9 mouse cellular contexts compared by ENCODE assay signal in the genomic region with DNA sequence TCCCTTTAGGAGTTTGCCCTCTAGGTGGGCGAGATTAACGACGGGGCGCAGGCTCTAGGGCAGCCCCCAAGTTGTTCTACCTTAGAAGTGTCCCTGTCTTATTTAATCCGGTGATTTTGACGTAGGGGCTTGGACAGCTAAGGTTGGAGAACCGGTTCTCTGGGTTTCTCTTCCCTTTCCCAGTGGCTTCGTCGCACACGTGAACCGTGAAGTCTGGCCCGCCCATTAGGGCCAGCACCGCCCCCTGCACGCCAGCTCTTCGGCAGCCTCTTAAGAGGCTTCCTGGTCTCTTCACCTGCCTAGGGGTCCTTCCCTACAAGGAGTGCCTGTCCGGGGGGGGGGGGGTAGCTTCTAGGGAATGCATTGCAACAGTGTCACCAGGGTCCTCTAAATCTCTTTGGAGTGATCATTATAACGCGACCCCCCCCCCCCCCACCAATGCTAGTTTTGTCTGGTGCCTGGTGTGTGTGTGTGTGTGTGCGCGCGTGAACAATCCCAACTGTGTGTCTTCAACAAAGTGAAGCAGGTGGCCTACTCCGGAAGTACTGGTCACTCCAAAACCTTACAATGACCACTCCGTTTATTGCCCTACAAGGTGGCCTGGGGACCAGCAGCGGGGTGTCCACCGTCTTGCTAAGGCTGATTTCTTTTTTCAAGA. TPM values are rescaled to one million over a fixed set of nuclear protein-coding genes. Genes with fewer than 3 reads are reported as not detected.
DNase-seq lines count a peak whose midpoint lies in the region; ATAC-seq and TF ChIP-seq lines count a peak whose summit lies in the region.
"Had no signal": no experiment of that assay in that cellular context is flagged by ENCODE, and none has a peak within 500 bp of the region (broad histone marks: within the 10 kb centered on the region; RNA-seq: fewer than 3 reads in every experiment).

No protein-coding gene starts in this region.

- H3K4me2 ChIP-seq in heart, embryonic 12.5 days = peak overlapping the region; percentile 89
- H3K4me2 ChIP-seq in stomach, postnatal 0 days (replicated peaks; ENCODE audit: low read depth) = peak overlapping the region; percentile 88

- peaks cover 6% of the 10 kb centered on the region for H3K36me3 ChIP-seq in heart, embryonic 12.5 days
- H3K36me3 ChIP-seq in embryonic facial prominence, embryonic 10.5 days (replicated peaks) = peaks cover 11% of the 10 kb centered on the region
- H3K36me3 ChIP-seq in stomach, postnatal 0 days (ENCODE audit: control insufficient read depth, insufficient read depth, low read length) = no peaks in the 10 kb centered on the region

- H3K4me3 ChIP-seq in heart, embryonic 12.5 days = peak overlapping the region; percentile 60
- peak overlapping the region; percentile 68 for H3K4me3 ChIP-seq in embryonic facial prominence, embryonic 10.5 days
- peak overlapping the region; percentile 49 for H3K4me3 ChIP-seq in stomach, postnatal 0 days (ENCODE audit: low read depth, low read length)
- no peak overlapping the region for H3K4me3 ChIP-seq in cerebellum, adult 2 months (replicated peaks; ENCODE audit: insufficient read depth, low read depth, low read length)
- H3K4me3 ChIP-seq: myocyte had no signal

- no peak overlapping the region for H3K9ac ChIP-seq in heart, embryonic 12.5 days
- H3K9ac ChIP-seq in stomach, postnatal 0 days (ENCODE audit: low read length) = peak overlapping the region; percentile 43

- DNase-seq in heart, postnatal 10 days = no peak
- peak; percentile 65 for DNase-seq in embryonic facial prominence, embryonic 10.5 days (ENCODE audit: low spot score)
- DNase-seq in kidney, adult 8-10 months = peak; percentile 45 to 57
- peak; percentile 78 for DNase-seq in lung, postnatal 10 days
- DNase-seq in stomach, postnatal 0 days (ENCODE audit: low spot score) = peak; percentile 88
- no peak for DNase-seq in cerebellum, adult 2 months
- no peak for DNase-seq in adrenal gland, postnatal 25 days

- WGBS in heart, embryonic 12.5 days = 5% methylated on average over 25 of the region's 25 CpGs
- 2% methylated on average over 25 of the region's 25 CpGs for WGBS in embryonic facial prominence, embryonic 10.5 days
- WGBS in stomach, postnatal 0 days = 5% methylated on average over 25 of the region's 25 CpGs
- WGBS in cerebellum, adult 2 months = 14% methylated on average over 25 of the region's 25 CpGs

- no peak for ATAC-seq in heart, embryonic 12.5 days (ENCODE audit: insufficient number of reproducible peaks, low FRiP score)
- ATAC-seq in stomach, postnatal 0 days (ENCODE audit: low FRiP score, low TSS enrichment) = peak; percentile 62

- TF ChIP-seq POLR2A in cerebellum, adult 2 months (IDR thresholded peaks at IDR 0.05; ENCODE audit: borderline replicate concordance, insufficient read depth, low read length) = no peak

- H3K27ac ChIP-seq in heart, embryonic 12.5 days (ENCODE audit: poor library complexity, severe bottlenecking) = no peak overlapping the region
- no peak overlapping the region for H3K27ac ChIP-seq in embryonic facial prominence, embryonic 10.5 days (replicated peaks)
- peak overlapping the region; percentile 94 for H3K27ac ChIP-seq in stomach, postnatal 0 days (replicated peaks)
- H3K27ac ChIP-seq in cerebellum, adult 2 months (ENCODE audit: insufficient read depth, low read length) = no peak overlapping the region

- peaks cover 46% of the 10 kb centered on the region for H3K4me1 ChIP-seq in heart, embryonic 12.5 days (replicated peaks)
- peaks cover 69% of the 10 kb centered on the region for H3K4me1 ChIP-seq in embryonic facial prominence, embryonic 10.5 days
- H3K4me1 ChIP-seq in stomach, postnatal 0 days (replicated peaks; ENCODE audit: control insufficient read depth, insufficient read depth) = 0 out of 2 replicates have a peak, but pooled peaks cover 2% of the 10 kb centered on the region
- no peaks in the 10 kb centered on the region; the same call in 1 of the 2 replicates for H3K4me1 ChIP-seq in cerebellum, adult 2 months (ENCODE audit: control insufficient read depth, insufficient read depth, low read length)

- intact Hi-C loops in heart, postnatal 10 days (cut with DNase I) = loop anchor here (10.0 kb wide), 1 partner anchor 103 kb away; no protein-coding TSS in a partner anchor

- H3K27me3 ChIP-seq in heart, embryonic 12.5 days (replicated peaks) = peaks cover 73% of the 10 kb centered on the region
- peaks cover 97% of the 10 kb centered on the region for H3K27me3 ChIP-seq in embryonic facial prominence, embryonic 10.5 days (replicated peaks; ENCODE audit: low read depth, poor library complexity, severe bottlenecking)
- H3K27me3 ChIP-seq in stomach, postnatal 0 days (ENCODE audit: control insufficient read depth, insufficient read depth, low read length) = no peaks in the 10 kb centered on the region; the same call in 1 of the 2 replicates
- H3K27me3 ChIP-seq in cerebellum, adult 2 months (ENCODE audit: control insufficient read depth, insufficient read depth, low read length) = no peaks in the 10 kb centered on the region

- no peak for TF ChIP-seq EP300 in stomach, postnatal 0 days (optimal IDR thresholded peaks at IDR 0.05)

- H3K9me3 ChIP-seq in heart, embryonic 12.5 days (replicated peaks) = no peaks in the 10 kb centered on the region
- no peaks in the 10 kb centered on the region for H3K9me3 ChIP-seq in embryonic facial prominence, embryonic 10.5 days
- no peaks in the 10 kb centered on the region for H3K9me3 ChIP-seq in stomach, postnatal 0 days (ENCODE audit: control insufficient read depth, low read length)

- peak; percentile 27 for TF ChIP-seq CTCF in stomach, postnatal 0 days (IDR thresholded peaks at IDR 0.05; ENCODE audit: low read depth)
- no peak for TF ChIP-seq CTCF in cerebellum, adult 2 months (IDR thresholded peaks at IDR 0.05; ENCODE audit: borderline replicate concordance, insufficient read depth, low read depth, low read length)

RNA-seq across cellular contexts. Expression of a gene that starts 2.0 kb away (rescaled TPM):
- 6.7 and 8.9 TPM in 2 replicates for polyA plus RNA-seq in heart, embryonic 12.5 days (2016; fragmentation: Nextera tagmentation; extraction: Ambion mirVana)
- total RNA-seq in heart, postnatal 10 days (2021) = 10 to 100 TPM; 28.6 to 34.3 TPM
- polyA plus RNA-seq in embryonic facial prominence, embryonic 10.5 days (2016; fragmentation: Nextera tagmentation; extraction: Ambion mirVana) = 5.3 and 5.8 TPM in 2 replicates
- polyA plus RNA-seq in stomach, postnatal 0 days (2015; fragmentation: Nextera tagmentation; extraction: Ambion mirVana) = 18.2 and 22.1 TPM in 2 replicates
- 20.7 and 21.1 TPM in 2 replicates for polyA plus RNA-seq in cerebellum, adult 2 months (2012; rRNA removed)
- 12.8 and 15.2 TPM in 2 replicates for total RNA-seq in adrenal gland, postnatal 25 days (2021)

RNA-seq across cellular contexts. Expression of a gene that starts 51.0 kb away (rescaled TPM):
- 7.4 and 7.5 TPM in 2 replicates for polyA plus RNA-seq in heart, embryonic 12.5 days (2016; fragmentation: Nextera tagmentation; extraction: Ambion mirVana)
- total RNA-seq in heart, postnatal 10 days (2021) = 10 to 100 TPM; 10.1 to 11.5 TPM
- polyA plus RNA-seq in embryonic facial prominence, embryonic 10.5 days (2016; fragmentation: Nextera tagmentation; extraction: Ambion mirVana) = 8.1 and 8.9 TPM in 2 replicates
- 3.6 and 4.2 TPM in 2 replicates for polyA plus RNA-seq in stomach, postnatal 0 days (2015; fragmentation: Nextera tagmentation; extraction: Ambion mirVana)
- 18.5 and 19.1 TPM in 2 replicates for polyA plus RNA-seq in cerebellum, adult 2 months (2012; rRNA removed)
- total RNA-seq in adrenal gland, postnatal 25 days (2021) = 22.9 and 25.0 TPM in 2 replicates

Comparison
In these comparisons a context has a peak if more than half of its experiments do, and no peak if none do; other contexts are left out.
1. DNase-seq: peak in embryonic facial prominence, embryonic 10.5 days (single experiment), kidney, adult 8-10 months (2 of 2), lung, postnatal 10 days (single experiment) and stomach, postnatal 0 days (single experiment); none in heart, postnatal 10 days (0 of 2), cerebellum, adult 2 months (0 of 2) and adrenal gland, postnatal 25 days (single experiment).